In genomic region chr9:92249987-92250772, GRCm38 (mm10) we compare ENCODE assay signal across 8 mouse cellular contexts. TPM values are rescaled to one million over a fixed set of nuclear protein-coding genes. Genes with fewer than 3 reads are reported as not detected.
A peak's percentile ranks its signal among the peaks of the same experiment; 100 is the strongest.
DNase-seq lines count a peak whose midpoint lies in the region; ATAC-seq and TF ChIP-seq lines count a peak whose summit lies in the region.

No protein-coding gene starts in this region.

- TF ChIP-seq POLR2A in cortical plate, adult 2 months (IDR thresholded peaks at IDR 0.05; ENCODE audit: extremely low read depth, insufficient read depth, low read length): no peak

- H3K4me1 ChIP-seq in cortical plate, adult 2 months (ENCODE audit: control insufficient read depth, insufficient read depth, low read length): no peaks in the 10 kb centered on the region
- H3K4me1 ChIP-seq in hindbrain, postnatal 0 days (ENCODE audit: insufficient read depth, low read length): no peaks in the 10 kb centered on the region

- no peak for TF ChIP-seq CTCF in cortical plate, adult 2 months (IDR thresholded peaks at IDR 0.05; ENCODE audit: extremely low read depth, insufficient read depth, low read length)
- peak; percentile 41 for TF ChIP-seq CTCF in hindbrain, postnatal 0 days (IDR thresholded peaks at IDR 0.05; ENCODE audit: low read depth)

- peak overlapping the region; percentile 62 for H3K9ac ChIP-seq in hindbrain, postnatal 0 days (replicated peaks; ENCODE audit: low read length)

- no peaks in the 10 kb centered on the region for H3K9me3 ChIP-seq in hindbrain, postnatal 0 days (ENCODE audit: low read length)

- H3K4me3 ChIP-seq in cortical plate, adult 2 months (ENCODE audit: insufficient read depth, low read length): peak overlapping the region; percentile 56
- peak overlapping the region; percentile 61 for H3K4me3 ChIP-seq in hindbrain, postnatal 0 days (ENCODE audit: low read length)

- ATAC-seq in activated CD4-positive, CD25-positive, alpha-beta regulatory T cell, adult 4 months: peak; percentile 55
- peak; percentile 91 for ATAC-seq in hindbrain, postnatal 0 days
- ATAC-seq in megakaryocyte, adult 5-6 weeks (ENCODE audit: poor library complexity, severe bottlenecking): peak; percentile 72

- no peaks in the 10 kb centered on the region for H3K36me3 ChIP-seq in hindbrain, postnatal 0 days (ENCODE audit: insufficient read depth, low read length)

- H3K27me3 ChIP-seq in hindbrain, postnatal 0 days (ENCODE audit: insufficient read depth, low read length): no peaks in the 10 kb centered on the region

- peak overlapping the region; percentile 6; the same call in 1 of the 2 replicates for H3K27ac ChIP-seq in cortical plate, adult 2 months (ENCODE audit: insufficient read depth, low read length)
- peak overlapping the region; percentile 81 for H3K27ac ChIP-seq in hindbrain, postnatal 0 days

- WGBS in hindbrain, postnatal 0 days: under 1% methylated on average over 40 of the region's 40 CpGs

- DNase-seq in gastrocnemius, adult 8-10 months (ENCODE audit: low spot score in 2 of 2): peak; percentile 63 to 70
- peak; percentile 82 for DNase-seq in hindbrain, postnatal 0 days (ENCODE audit: low spot score)
- peak; percentile 9 to 10 for DNase-seq in left cerebral cortex, adult 8-10 months (ENCODE audit: low spot score in 2 of 2)
- peak; percentile 27 to 41 for DNase-seq in right cerebral cortex, adult 2 months (ENCODE audit: low spot score in 2 of 2)
- DNase-seq in urinary bladder, postnatal 10 days (ENCODE audit: low spot score): peak; percentile 13

- H3K4me2 ChIP-seq in hindbrain, postnatal 0 days (ENCODE audit: low read depth, low read length): peak overlapping the region; percentile 84

RNA-seq across cellular contexts. Expression of gene Plscr1, which starts 0.6 kb away (rescaled TPM):
- polyA plus RNA-seq in activated CD4-positive, CD25-positive, alpha-beta regulatory T cell, adult 4 months (2017; shearing (Covaris generic)): 10 to 100 TPM; 75.5 to 98.7 TPM
- polyA plus RNA-seq in cortical plate, adult 2 months (2012; rRNA removed): 2.4 and 2.6 TPM in 2 replicates
- total RNA-seq in gastrocnemius, adult 8-10 months (2022): 1 to 10 TPM in 1 of 4 experiments, under 1 TPM in 3; 0.56 to 1.1 (median 0.81) TPM
- 3.9 and 6.5 TPM in 2 replicates for total RNA-seq in hindbrain, postnatal 0 days (2014; rRNA removed)
- 12.2 and 14.5 TPM in 2 replicates for polyA plus RNA-seq in hindbrain, postnatal 0 days (2015; fragmentation: Nextera tagmentation; extraction: Ambion mirVana)
- total RNA-seq in left cerebral cortex, adult 8-10 months (2022): 1 to 10 TPM; 1.7 to 2.4 (median 2.4) TPM
- 25.7 and 35.0 TPM in 2 replicates for total RNA-seq in megakaryocyte, adult 5-6 weeks (2015)
- total RNA-seq in megakaryocyte, adult 5-6 weeks (2017): 19.8 and 19.9 TPM in 2 replicates

RNA-seq across cellular contexts. Expression of gene Plscr2, which starts 25.2 kb away (rescaled TPM):
- polyA plus RNA-seq in activated CD4-positive, CD25-positive, alpha-beta regulatory T cell, adult 4 months (2017; shearing (Covaris generic)): not detected
- polyA plus RNA-seq in cortical plate, adult 2 months (2012; rRNA removed): 1.4 and 2.0 TPM in 2 replicates
- total RNA-seq in gastrocnemius, adult 8-10 months (2022): 1 to 10 TPM in 3 of 4 experiments, under 1 TPM in 1; 0.97 to 1.7 (median 1.4) TPM
- total RNA-seq in hindbrain, postnatal 0 days (2014; rRNA removed): 0.43 and 1.5 TPM in 2 replicates
- polyA plus RNA-seq in hindbrain, postnatal 0 days (2015; fragmentation: Nextera tagmentation; extraction: Ambion mirVana): 2.1 and 2.3 TPM in 2 replicates
- total RNA-seq in left cerebral cortex, adult 8-10 months (2022): 1 to 10 TPM; 1.8 to 5.7 (median 4.4) TPM
- not detected in 2 replicates for total RNA-seq in megakaryocyte, adult 5-6 weeks (2015)
- not detected in 2 replicates for total RNA-seq in megakaryocyte, adult 5-6 weeks (2017)

RNA-seq across cellular contexts. Expression of gene Plscr5, which starts 57.4 kb away (rescaled TPM):
- not detected for polyA plus RNA-seq in activated CD4-positive, CD25-positive, alpha-beta regulatory T cell, adult 4 months (2017; shearing (Covaris generic))
- not detected in 2 replicates for polyA plus RNA-seq in cortical plate, adult 2 months (2012; rRNA removed)
- not detected for total RNA-seq in gastrocnemius, adult 8-10 months (2022)
- 0.14 and 0.26 TPM in 2 replicates for total RNA-seq in hindbrain, postnatal 0 days (2014; rRNA removed)
- 0.44 and 0.60 TPM in 2 replicates for polyA plus RNA-seq in hindbrain, postnatal 0 days (2015; fragmentation: Nextera tagmentation; extraction: Ambion mirVana)
- total RNA-seq in left cerebral cortex, adult 8-10 months (2022): not detected
- total RNA-seq in megakaryocyte, adult 5-6 weeks (2015): not detected in 2 replicates
- total RNA-seq in megakaryocyte, adult 5-6 weeks (2017): not detected in 2 replicates

RNA-seq across cellular contexts. Expression of gene 1700057G04Rik, which starts 59.0 kb away (rescaled TPM):
- polyA plus RNA-seq in activated CD4-positive, CD25-positive, alpha-beta regulatory T cell, adult 4 months (2017; shearing (Covaris generic)): not detected
- not detected in 2 replicates for polyA plus RNA-seq in cortical plate, adult 2 months (2012; rRNA removed)
- not detected for total RNA-seq in gastrocnemius, adult 8-10 months (2022)
- not detected in 2 replicates for total RNA-seq in hindbrain, postnatal 0 days (2014; rRNA removed)
- polyA plus RNA-seq in hindbrain, postnatal 0 days (2015; fragmentation: Nextera tagmentation; extraction: Ambion mirVana): not detected in 2 replicates
- not detected for total RNA-seq in left cerebral cortex, adult 8-10 months (2022)
- not detected in 2 replicates for total RNA-seq in megakaryocyte, adult 5-6 weeks (2015)
- not detected in 2 replicates for total RNA-seq in megakaryocyte, adult 5-6 weeks (2017)

Comparison
In these comparisons a context has a peak if more than half of its experiments do, and no peak if none do; other contexts are left out.
1. Peak in every context shown above with its lines: DNase-seq, ATAC-seq, H3K4me3 ChIP-seq and H3K27ac ChIP-seq.
2. DNase-seq: peak in every context shown above with its lines; median percentile 82 in hindbrain, postnatal 0 days; 66 in gastrocnemius, adult 8-10 months; 34 in right cerebral cortex, adult 2 months; 13 in urinary bladder, postnatal 10 days; 10 in left cerebral cortex, adult 8-10 months.